Mouse (Mus musculus) myocyte (in vitro differentiated cells): ENCODE measurements around the gene Best1. TPM values are rescaled to one million over a fixed set of nuclear protein-coding genes. Genes with fewer than 3 reads are reported as not detected.

ENCODE experiments used
- H3K27me3 ChIP-seq: one replicate; pipeline ENCODE4 v1.6.1; 2011; ENCODE audit not compliant: control insufficient read depth, insufficient read depth, insufficient read length
- H3K36me3 ChIP-seq: one replicate; pipeline ENCODE4 v1.6.1; 2011; ENCODE audit not compliant: control insufficient read depth, insufficient read depth
- H3K4me2 ChIP-seq: one replicate; pipeline ENCODE4 v1.6.1; 2011; ENCODE audit warnings: low read depth, control low read depth
- H3K4me3 ChIP-seq: one replicate; pipeline ENCODE4 v1.5.1; 2011; ENCODE audit warnings: mild to moderate bottlenecking, control low read depth, moderate library complexity
- H3K79me2 ChIP-seq: one replicate; pipeline ENCODE4 v1.6.1; 2011; ENCODE audit not compliant: control insufficient read depth, insufficient read depth
- H3ac ChIP-seq: one replicate; pipeline ENCODE4 v1.6.1; 2011; ENCODE audit not compliant: control insufficient read depth, insufficient read length
- CEBPB ChIP-seq: IDR thresholded peaks from 2 replicates; pipeline ENCODE4 v1.6.1; 2011; ENCODE audit warnings: mild to moderate bottlenecking, moderate library complexity; ENCODE audit not compliant: poor library complexity, insufficient read depth, severe bottlenecking
- E2F4 ChIP-seq: IDR thresholded peaks from one replicate; pipeline ENCODE4 v1.6.1; 2011; ENCODE audit warnings: mild to moderate bottlenecking, control low read depth, moderate library complexity; ENCODE audit not compliant: insufficient read depth
- MAX ChIP-seq: IDR thresholded peaks from one replicate; pipeline ENCODE4 v1.6.1; 2011; ENCODE audit warnings: low read depth, mild to moderate bottlenecking, control low read depth
- MYOD1 ChIP-seq, 3 experiments: IDR thresholded peaks; one replicate each; pipeline ENCODE4 v1.6.1; 2011; ENCODE audit warnings: control low read depth in 2 of 3, low read depth in 2 of 3, mild to moderate bottlenecking in 2 of 3, moderate library complexity in 1 of 3; ENCODE audit not compliant: insufficient read length in 2 of 3, control insufficient read depth in 1 of 3
- MYOG ChIP-seq, 3 experiments: IDR thresholded peaks; one replicate each; pipeline ENCODE4 v1.6.1; 2011; ENCODE audit warnings: control low read depth in 2 of 3, low read depth in 2 of 3, mild to moderate bottlenecking in 2 of 3; ENCODE audit not compliant: insufficient read length in 2 of 3, control insufficient read depth in 1 of 3, insufficient read depth in 1 of 3
- POLR2A ChIP-seq: IDR thresholded peaks from one replicate; pipeline ENCODE4 v1.6.1; 2011; ENCODE audit warnings: low read depth, mild to moderate bottlenecking, control low read depth, moderate library complexity; ENCODE audit not compliant: insufficient read length
- POLR2AphosphoS2 ChIP-seq: IDR thresholded peaks from one replicate; pipeline ENCODE4 v1.6.1; 2011; ENCODE audit warnings: low read depth, control low read depth; ENCODE audit not compliant: insufficient read length
- REST ChIP-seq: IDR thresholded peaks from one replicate; pipeline ENCODE4 v1.6.1; 2011; ENCODE audit warnings: mild to moderate bottlenecking, control low read depth, moderate library complexity; ENCODE audit not compliant: insufficient read depth, insufficient read length
- SRF ChIP-seq: IDR thresholded peaks from one replicate; pipeline ENCODE4 v1.6.1; 2011; ENCODE audit warnings: low read depth; ENCODE audit not compliant: control insufficient read depth, insufficient read length
- TCF12 ChIP-seq: IDR thresholded peaks from one replicate; pipeline ENCODE4 v1.6.1; 2011; ENCODE audit warnings: mild to moderate bottlenecking, control low read depth; ENCODE audit not compliant: poor library complexity, insufficient read depth, severe bottlenecking
- TCF3 ChIP-seq: IDR thresholded peaks from one replicate; pipeline ENCODE4 v1.6.1; 2011; ENCODE audit warnings: low read depth, control low read depth; ENCODE audit not compliant: insufficient read length
- USF1 ChIP-seq: IDR thresholded peaks from one replicate; pipeline ENCODE4 v1.6.1; 2011; ENCODE audit warnings: low read depth, mild to moderate bottlenecking, control low read depth, moderate library complexity
- polyA plus RNA-seq: library from polyadenylated mRNA; unstranded; fragments of >200 nt; fragmentation: generic; extraction: Trizol; gene quantifications from one replicate; pipeline ENCODE4 v1.2.1, GENCODE M21; 2012; ENCODE audit warnings: missing spikeins

Gene Best1
- polyA plus RNA-seq, 1 experiment = 6.6 TPM

GRCm38 (mm10) chr19:9938824-9939303, 62.6 kb downstream of the Best1 start:
- no peak overlapping the region for H3ac ChIP-seq
- H3K27me3 ChIP-seq = no peaks in the 10 kb centered on the region
- H3K4me2 ChIP-seq = peak overlapping the region; percentile 8
- no peaks in the 10 kb centered on the region for H3K79me2 ChIP-seq
- no peak overlapping the region for H3K4me3 ChIP-seq
- no peaks in the 10 kb centered on the region for H3K36me3 ChIP-seq
- no peak for TF ChIP-seq REST
- TF ChIP-seq TCF3 = no peak
- TF ChIP-seq MYOD1 (IDR thresholded peaks at IDR 0.05; ENCODE audit: control insufficient read depth in 1 of 3, insufficient read length in 2 of 3, low read depth in 2 of 3) = no peak
- TF ChIP-seq CEBPB = no peak
- TF ChIP-seq TCF12 = no peak
- TF ChIP-seq MAX = no peak
- no peak for TF ChIP-seq E2F4
- no peak for TF ChIP-seq SRF
- no peak for TF ChIP-seq POLR2A
- no peak for TF ChIP-seq MYOG (IDR thresholded peaks at IDR 0.05; ENCODE audit: control insufficient read depth in 1 of 3, insufficient read depth in 1 of 3, insufficient read length in 2 of 3, low read depth in 2 of 3)
- TF ChIP-seq USF1 = no peak

GRCm38 (mm10) chr19:9938156-9938823, 63.1 kb downstream of the Best1 start:
- Histone ChIP-seq H3K36me3 (no peaks in the 10 kb centered on the region), H3K79me2 (no peaks in the 10 kb centered on the region), H3K4me3 (no peak overlapping the region), H3ac (no peak overlapping the region), H3K4me2 (peak overlapping the region; percentile 8), H3K27me3 (no peaks in the 10 kb centered on the region)
- no peak for TF ChIP-seq REST
- TF ChIP-seq MAX = no peak
- TF ChIP-seq POLR2A = no peak
- TF ChIP-seq TCF3 = no peak
- no peak for TF ChIP-seq MYOD1 (IDR thresholded peaks at IDR 0.05; ENCODE audit: control insufficient read depth in 1 of 3, insufficient read length in 2 of 3, low read depth in 2 of 3)
- no peak for TF ChIP-seq USF1
- no peak for TF ChIP-seq POLR2AphosphoS2
- TF ChIP-seq MYOG (IDR thresholded peaks at IDR 0.05; ENCODE audit: control insufficient read depth in 1 of 3, insufficient read depth in 1 of 3, insufficient read length in 2 of 3, low read depth in 2 of 3) = no peak
- no peak for TF ChIP-seq CEBPB
- no peak for TF ChIP-seq SRF
- no peak for TF ChIP-seq TCF12
- TF ChIP-seq E2F4 = no peak

- Histone ChIP-seq H3K36me3 (no peaks in the 10 kb centered on the region), H3K79me2 (no peaks in the 10 kb centered on the region), H3ac (no peak overlapping the region), H3K4me3 (no peak overlapping the region), H3K27me3 (no peaks in the 10 kb centered on the region), H3K4me2 (no peak overlapping the region)
- no peak for TF ChIP-seq SRF
- no peak for TF ChIP-seq TCF12
- TF ChIP-seq TCF3 = no peak
- TF ChIP-seq CEBPB = no peak
- no peak for TF ChIP-seq POLR2A
- no peak for TF ChIP-seq MYOD1 (IDR thresholded peaks at IDR 0.05; ENCODE audit: control insufficient read depth in 1 of 3, insufficient read length in 2 of 3, low read depth in 2 of 3)
- TF ChIP-seq POLR2AphosphoS2 = no peak
- no peak for TF ChIP-seq E2F4
- TF ChIP-seq USF1 = no peak
- TF ChIP-seq REST = no peak
- no peak for TF ChIP-seq MYOG (IDR thresholded peaks at IDR 0.05; ENCODE audit: control insufficient read depth in 1 of 3, insufficient read depth in 1 of 3, insufficient read length in 2 of 3, low read depth in 2 of 3)
- TF ChIP-seq MAX = no peak
These were observed 64.0 kb downstream of the Best1 start for GRCm38 (mm10) chr19:9937428-9937827.

- TF ChIP-seq USF1 (no peak), CEBPB (0 out of 2 replicates have a peak, but pooled peaks have one; percentile 14)
- Histone ChIP-seq H3K4me3 (no peak overlapping the region), H3K4me2 (no peak overlapping the region), H3K27me3 (no peaks in the 10 kb centered on the region), H3ac (no peak overlapping the region), H3K36me3 (no peaks in the 10 kb centered on the region), H3K79me2 (no peaks in the 10 kb centered on the region)
These were observed 64.9 kb downstream of the Best1 start for GRCm38 (mm10) chr19:9936579-9936978.

Other genes with a start within 250 kb of the Best1 start
- not detected for gene Scgb2a2, start 154.1 kb downstream of the Best1 start, polyA plus RNA-seq
- gene Incenp, start 102.1 kb downstream of the Best1 start, polyA plus RNA-seq = 39.0 TPM
- 6,603 TPM for gene Fth1, start 21.0 kb downstream of the Best1 start, polyA plus RNA-seq
- 15.2 TPM for gene Rab3il1, start within 50 bp of the Best1 start, polyA plus RNA-seq
- 557 TPM for gene Fads3, start 39.9 kb upstream of the Best1 start, polyA plus RNA-seq
- 157 TPM for gene Fads2, start 100.1 kb upstream of the Best1 start, polyA plus RNA-seq
- gene Fads1, start 181.3 kb upstream of the Best1 start, polyA plus RNA-seq = 120 TPM
- 291 TPM for gene Tmem258, start 202.4 kb upstream of the Best1 start, polyA plus RNA-seq
- gene Fen1, start 202.5 kb upstream of the Best1 start, polyA plus RNA-seq = 14.1 TPM
- 1.5 TPM for gene Myrf, start 239.1 kb upstream of the Best1 start, polyA plus RNA-seq